Mouse (Mus musculus) retina, adult 2 months (tissue): ENCODE data around the gene Spn.

ENCODE experiments used
- DNase-seq: peaks from one replicate; pipeline ENCODE4 v3.0.0-alpha.2; 2012; ENCODE audit warnings: low read depth, low spot score

Gene Spn

GRCm38 (mm10) chr7:127140623-127141404 lies 3.2 kb upstream of the Spn start:
- DNase-seq, result no peak

GRCm38 (mm10) chr7:127139562-127139961 lies 1.9 kb upstream of the Spn start:
- DNase-seq, result no peak

- DNase-seq, result no peak
These were observed 1.5 kb upstream of the Spn start for GRCm38 (mm10) chr7:127139100-127139499.

- DNase-seq, result no peak
These were observed 1.2 kb downstream of the Spn start for GRCm38 (mm10) chr7:127136181-127137071.

- no peak for DNase-seq
These were observed 2.7 kb downstream of the Spn start for GRCm38 (mm10) chr7:127134821-127135447.

GRCm38 (mm10) chr7:127133125-127133524 lies 4.5 kb downstream of the Spn start:
- no peak for DNase-seq

- DNase-seq, result no peak
These were observed 8.0 kb downstream of the Spn start for GRCm38 (mm10) chr7:127129638-127130037.

GRCm38 (mm10) chr7:127121911-127122270 lies 15.7 kb downstream of the Spn start, which contains the start of gene Qprt:
Qprt (minus strand) TSS chr7:127122226.
- DNase-seq, result no peak

GRCm38 (mm10) chr7:127121061-127121910 lies 16.3 kb downstream of the Spn start:
- DNase-seq, result no peak

- DNase-seq, result no peak
These were observed 18.8 kb downstream of the Spn start for GRCm38 (mm10) chr7:127118671-127119445.

- no peak for DNase-seq
These were observed 19.7 kb downstream of the Spn start for GRCm38 (mm10) chr7:127117948-127118347.

- no peak for DNase-seq
These were observed 21.2 kb downstream of the Spn start for GRCm38 (mm10) chr7:127116331-127116935.

- no peak for DNase-seq
These were observed 22.7 kb downstream of the Spn start for GRCm38 (mm10) chr7:127114920-127115319.

GRCm38 (mm10) chr7:127113614-127114259 lies 23.9 kb downstream of the Spn start:
- DNase-seq, result no peak

- no peak for DNase-seq
These were observed 24.6 kb downstream of the Spn start for GRCm38 (mm10) chr7:127112921-127113597.

- no peak for DNase-seq
These were observed 25.3 kb downstream of the Spn start for GRCm38 (mm10) chr7:127112251-127112841.

GRCm38 (mm10) chr7:127111461-127111860 lies 26.2 kb downstream of the Spn start:
- DNase-seq, result peak; percentile 43

GRCm38 (mm10) chr7:127110239-127111007 lies 27.2 kb downstream of the Spn start:
- peak; percentile 65 for DNase-seq
